Mouse (Mus musculus) R1 (cell line): Measurements from ENCODE around the gene Fgf22.

Experiments used
- DNase-seq: peaks from one replicate; pipeline ENCODE4 v3.0.0-alpha.2; 2018; ENCODE audit warnings: low read depth, low spot score

The Fgf22 gene

GRCm38 (mm10) chr10:79754856-79755516 lies at the start of gene Fgf22:
Gene Fgf22, plus strand, starts transcription at chr10:79755076.
- DNase-seq = peak; percentile 87

- DNase-seq = no peak
Measured at GRCm38 (mm10) chr10:79705951-79706350, 48.9 kb upstream of the Fgf22 start.

DNA sequence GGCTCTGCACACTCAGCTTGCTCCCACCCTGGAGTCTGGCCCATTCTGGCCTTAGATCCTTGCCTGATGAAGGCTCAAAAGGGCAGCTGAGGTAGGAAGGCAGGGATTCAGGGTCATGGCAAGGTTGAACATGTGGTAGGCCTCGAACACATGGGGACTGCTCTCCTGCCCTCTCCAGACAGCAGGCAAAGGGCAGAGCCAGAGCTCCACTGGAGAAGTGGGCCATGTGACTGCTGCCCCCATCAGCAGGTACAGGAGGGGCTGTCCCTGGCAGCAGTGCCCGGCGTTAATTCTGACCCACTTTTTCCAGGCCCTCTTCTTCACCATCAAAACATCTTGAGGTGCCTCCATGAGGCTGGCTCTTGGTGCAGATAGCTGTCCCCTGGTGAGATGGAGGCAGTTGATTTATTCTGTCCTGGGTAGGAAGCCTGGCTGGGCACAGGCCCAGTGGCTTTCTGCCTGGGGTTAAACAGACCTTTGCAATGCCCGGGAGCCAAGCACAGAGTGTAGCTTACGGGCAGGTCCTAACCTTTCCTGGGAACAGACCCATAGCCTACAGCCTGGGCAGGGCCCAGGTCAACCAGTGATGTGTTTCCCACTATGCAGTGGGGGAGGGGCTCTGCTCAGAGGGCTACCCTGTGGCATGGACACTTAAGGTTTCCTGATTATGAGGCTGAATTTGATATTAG lies 48.3 kb upstream of the Fgf22 start:
- no peak for DNase-seq

- no peak for DNase-seq
Measured at GRCm38 (mm10) chr10:79707162-79707561, 47.7 kb upstream of the Fgf22 start.

- DNase-seq = peak; percentile 79
Measured at GRCm38 (mm10) chr10:79707759-79708158, 47.1 kb upstream of the Fgf22 start.

DNA sequence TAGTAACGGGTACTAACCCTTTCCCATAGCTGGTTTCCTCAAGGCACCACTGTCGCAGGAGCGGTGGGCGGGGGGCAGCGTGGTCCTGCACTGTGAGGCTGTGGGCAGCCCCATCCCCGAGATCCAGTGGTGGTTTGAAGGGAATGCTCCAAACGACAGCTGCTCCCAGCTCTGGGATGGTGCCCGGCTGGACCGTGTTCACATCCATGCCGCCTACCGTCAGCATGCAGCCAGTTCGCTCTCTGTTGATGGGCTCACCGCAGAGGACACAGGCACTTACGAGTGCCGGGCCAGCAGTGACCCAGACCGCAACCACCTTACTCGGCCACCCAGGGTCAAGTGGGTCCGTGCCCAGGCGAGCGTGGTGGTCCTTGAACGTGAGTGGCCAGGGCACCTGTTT lies 46.2 kb upstream of the Fgf22 start:
- DNase-seq = no peak

DNA sequence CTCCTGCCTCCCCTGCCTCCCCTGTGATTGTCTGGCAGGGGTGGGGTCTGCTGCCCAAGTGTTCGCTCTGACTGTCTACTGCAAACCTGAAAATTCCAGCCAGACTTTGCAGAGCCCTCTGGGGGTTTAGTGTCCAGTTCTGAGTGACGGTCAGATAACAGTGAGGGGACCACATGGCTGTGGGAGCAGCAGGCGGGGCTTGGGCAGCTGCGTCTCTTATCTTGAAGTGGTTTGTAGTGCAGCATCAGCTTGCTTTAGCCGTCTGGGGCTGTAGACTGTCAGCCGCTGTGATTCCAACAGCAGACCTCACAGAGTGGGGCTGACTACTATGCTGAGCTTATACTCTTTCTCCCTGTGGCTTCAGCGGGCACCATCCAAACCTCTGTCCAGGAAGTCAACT lies 45.6 kb upstream of the Fgf22 start:
- no peak for DNase-seq

DNA sequence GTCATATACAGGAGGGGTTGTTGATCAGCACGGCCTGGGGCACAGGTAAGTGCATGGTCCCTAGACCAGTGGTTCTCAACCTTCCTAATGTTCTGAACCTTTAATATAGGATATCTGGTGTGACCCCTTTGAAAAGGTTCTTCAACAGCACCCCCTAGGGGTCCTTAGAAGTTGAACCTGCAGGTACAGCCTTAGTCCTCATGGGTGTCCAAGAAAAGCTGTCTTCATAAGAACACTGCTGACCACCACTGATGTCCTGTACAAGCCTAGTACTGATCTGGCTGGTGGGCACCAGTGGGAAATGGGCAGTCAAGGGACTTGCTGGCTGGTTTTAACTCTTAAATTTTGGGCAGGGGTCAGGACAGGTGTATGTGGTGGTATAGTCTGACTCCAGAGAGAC lies 42.8 kb upstream of the Fgf22 start:
- peak; percentile 78 for DNase-seq

DNA sequence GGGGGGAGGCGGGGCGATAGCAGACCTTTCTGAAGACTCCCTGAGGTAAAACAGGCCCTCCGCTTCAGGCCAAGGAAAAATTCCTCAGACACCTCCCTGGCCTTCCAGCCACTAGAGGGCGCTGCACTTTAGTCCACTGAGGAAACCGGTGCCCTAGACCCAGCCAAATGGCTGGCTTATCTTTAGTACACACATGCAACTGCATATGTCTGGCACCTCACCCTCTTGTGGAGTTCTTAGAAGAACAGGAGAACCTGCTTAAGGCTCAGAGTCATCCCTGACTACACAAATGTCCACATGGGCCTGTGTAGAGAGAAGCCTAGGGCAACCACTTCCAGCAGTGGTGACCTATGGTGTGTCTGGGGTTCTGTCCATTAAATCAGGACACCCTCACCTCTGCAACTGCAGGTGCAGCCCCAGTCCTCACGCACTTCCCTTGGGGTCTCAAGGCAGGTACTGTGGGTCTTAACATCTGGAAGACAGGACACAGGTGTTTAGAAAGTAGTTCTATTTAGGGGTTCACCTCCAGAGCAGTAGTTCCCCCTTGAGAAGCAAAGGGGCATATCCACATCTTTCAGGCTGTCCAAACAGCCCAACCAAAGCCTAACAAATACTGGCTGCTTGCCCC lies 42.3 kb upstream of the Fgf22 start:
- peak; percentile 92 for DNase-seq

DNA sequence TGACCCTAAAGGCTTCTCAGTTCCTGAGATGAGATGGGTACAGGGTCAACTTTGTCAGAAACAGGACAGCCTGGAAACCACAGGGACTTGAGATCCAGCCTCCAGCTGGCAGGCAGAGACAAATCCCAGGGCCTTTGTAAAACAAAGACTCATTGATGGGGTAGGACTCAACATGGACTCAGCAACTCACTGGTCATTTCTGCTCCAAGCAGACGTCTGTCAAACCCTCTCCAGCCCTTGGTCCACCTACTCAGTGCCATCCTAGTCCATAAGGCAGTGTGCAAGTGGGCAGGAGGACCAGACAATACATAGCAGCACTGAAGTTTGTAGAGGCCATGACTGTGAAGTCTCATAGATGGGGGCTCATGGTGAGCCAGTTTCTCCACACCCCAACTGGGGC lies 41.7 kb upstream of the Fgf22 start:
- no peak for DNase-seq

- no peak for DNase-seq
Measured at GRCm38 (mm10) chr10:79714996-79715395, 39.9 kb upstream of the Fgf22 start.

- no peak for DNase-seq
Measured at GRCm38 (mm10) chr10:79716254-79716987, 38.5 kb upstream of the Fgf22 start, which contains the start of gene Hcn2. Gene Hcn2, plus strand, starts transcription at chr10:79716634.

DNA sequence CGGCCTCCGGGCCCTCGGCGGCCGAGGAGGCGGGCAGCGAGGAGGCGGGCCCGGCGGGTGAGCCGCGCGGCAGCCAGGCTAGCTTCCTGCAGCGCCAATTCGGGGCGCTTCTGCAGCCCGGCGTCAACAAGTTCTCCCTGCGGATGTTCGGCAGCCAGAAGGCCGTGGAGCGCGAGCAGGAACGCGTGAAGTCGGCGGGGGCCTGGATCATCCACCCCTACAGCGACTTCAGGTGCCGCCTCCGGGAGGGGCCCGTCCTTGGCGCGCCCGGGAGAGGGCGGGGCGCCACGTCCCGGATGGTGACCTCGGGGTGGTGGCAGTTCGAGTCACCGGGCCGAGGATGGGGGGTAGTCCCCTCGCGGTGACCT lies 37.9 kb upstream of the Fgf22 start:
- no peak for DNase-seq

- peak; percentile 85 for DNase-seq
Measured at GRCm38 (mm10) chr10:79717640-79718357, 37.1 kb upstream of the Fgf22 start.

GRCm38 (mm10) chr10:79721089-79721488 lies 33.8 kb upstream of the Fgf22 start:
- no peak for DNase-seq

GRCm38 (mm10) chr10:79723047-79723446 lies 31.8 kb upstream of the Fgf22 start:
- DNase-seq = no peak

DNA sequence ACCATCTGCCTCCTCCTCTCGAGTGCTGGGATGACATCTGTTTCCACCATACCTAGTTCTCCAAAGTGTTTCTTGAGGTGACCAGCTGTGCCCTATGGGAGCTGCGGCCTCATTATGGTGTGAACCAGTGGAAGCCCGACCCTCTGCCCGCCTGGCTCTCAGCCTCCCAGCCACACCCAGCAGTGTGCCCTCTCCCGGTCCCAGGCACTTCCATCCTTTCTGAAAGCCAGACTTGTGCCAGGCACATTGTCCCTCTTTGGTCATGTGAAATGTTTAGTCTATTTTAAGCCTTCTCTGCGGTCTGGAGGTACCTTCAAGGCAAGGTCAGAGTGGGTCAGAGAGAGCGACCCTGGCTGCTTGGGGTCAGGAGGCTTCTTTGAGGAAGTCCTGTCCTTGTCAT lies 31.2 kb upstream of the Fgf22 start:
- no peak for DNase-seq

DNA sequence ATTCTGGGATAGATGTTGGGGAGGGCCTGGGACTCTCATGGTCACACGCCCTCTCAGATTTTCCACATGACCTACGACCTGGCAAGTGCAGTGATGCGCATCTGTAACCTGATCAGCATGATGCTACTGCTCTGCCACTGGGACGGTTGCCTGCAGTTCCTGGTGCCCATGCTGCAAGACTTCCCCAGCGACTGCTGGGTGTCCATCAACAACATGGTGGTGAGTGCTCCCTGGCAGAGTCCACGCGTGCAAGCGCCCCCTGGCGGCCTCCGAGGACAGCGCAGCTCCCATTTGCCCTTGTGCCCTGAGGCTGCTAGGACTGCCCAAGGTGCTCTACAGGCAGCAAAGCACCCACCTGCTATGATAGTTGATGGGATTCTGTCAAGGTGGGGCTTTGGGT lies 28.8 kb upstream of the Fgf22 start:
- peak; percentile 72 for DNase-seq

DNA sequence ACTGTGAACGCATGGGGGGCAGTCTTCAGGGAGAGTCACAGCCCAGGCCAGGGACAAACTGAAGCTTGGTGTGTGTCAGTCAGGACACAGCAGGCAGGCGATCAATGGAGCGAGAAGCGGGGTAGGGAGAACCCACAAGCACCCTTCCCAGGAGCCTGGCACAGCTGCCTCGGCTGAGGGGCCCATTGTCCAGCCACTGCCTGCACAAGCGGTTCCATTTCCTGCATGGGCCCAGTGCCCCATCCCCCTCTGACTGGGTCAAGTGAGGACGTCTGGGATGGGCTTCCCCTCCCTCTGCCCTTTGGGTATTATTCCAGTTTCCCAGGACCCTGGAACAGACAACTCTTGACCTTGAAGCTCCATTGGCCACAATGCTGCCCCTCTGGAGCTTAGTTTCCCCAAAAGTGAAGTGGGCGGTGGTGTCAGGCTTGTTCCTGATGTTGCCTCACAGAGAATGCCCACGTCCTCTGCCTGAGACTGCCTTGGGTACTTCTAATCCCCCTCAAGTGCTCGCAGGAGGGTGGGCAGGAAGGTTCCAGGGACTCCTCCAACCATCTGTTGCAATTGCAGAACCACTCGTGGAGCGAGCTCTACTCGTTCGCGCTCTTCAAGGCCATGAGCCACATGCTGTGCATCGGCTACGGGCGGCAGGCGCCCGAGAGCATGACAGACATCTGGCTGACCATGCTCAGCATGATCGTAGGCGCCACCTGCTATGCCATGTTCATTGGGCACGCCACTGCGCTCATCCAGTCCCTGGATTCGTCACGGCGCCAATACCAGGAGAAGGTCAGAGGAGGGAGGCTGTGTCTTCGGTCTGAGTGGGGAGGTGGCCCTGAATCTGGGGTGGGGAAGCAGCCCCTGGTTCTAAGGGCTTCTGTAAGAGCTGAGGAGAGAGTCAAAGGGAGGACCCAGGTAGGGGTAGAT lies 26.3 kb upstream of the Fgf22 start:
- DNase-seq = no peak

- no peak for DNase-seq
Measured at GRCm38 (mm10) chr10:79729357-79729965, 25.4 kb upstream of the Fgf22 start.
